Mouse (Mus musculus) CD4-positive, CD25-positive, alpha-beta regulatory T cell, adult 2 months (primary cell): ENCODE data around the gene Nup210.

Experiments used
- DNase-seq: peaks from one replicate; pipeline ENCODE4 v3.0.0-alpha.2; 2012; ENCODE audit warnings: low read depth, low spot score

Gene Nup210

GRCm38 (mm10) chr6:90969341-90969871 is 147.2 kb downstream of the Nup210 start:
- no peak for DNase-seq
